Mouse (Mus musculus) forebrain, embryonic 10.5 days (tissue): ENCODE results near the gene Rpl27. TPM values are rescaled to one million over a fixed set of nuclear protein-coding genes. Genes with fewer than 3 reads are reported as not detected.
A peak's percentile ranks its signal among the peaks of the same experiment; 100 is the strongest.
"Not testable (repeated sequence)": the region's sequence is repeated elsewhere in the genome, so short reads cannot be mapped to it uniquely, and the experiment has no call there.

ENCODE experiments used
- DNase-seq: peaks from one replicate; pipeline ENCODE4 v3.0.0-alpha.2; 2017; ENCODE audit warnings: low spot score; ENCODE audit errors: extremely low spot score
- H3K27ac ChIP-seq: fragments of 300-500 bp; sonication (generic); 2 replicates; pipeline ENCODE4 v1.5.1; 2016; ENCODE audit warnings: mild to moderate bottlenecking
- H3K27me3 ChIP-seq: fragments of 300-500 bp; sonication (generic); 2 replicates; pipeline ENCODE4 v1.6.1; 2016; ENCODE audit warnings: mild to moderate bottlenecking; ENCODE audit not compliant: poor library complexity, severe bottlenecking
- H3K36me3 ChIP-seq: fragments of 300-500 bp; sonication (generic); replicated peaks from 2 replicates; pipeline ENCODE4 v1.6.1; 2016; ENCODE audit warnings: mild to moderate bottlenecking, moderate library complexity
- H3K4me1 ChIP-seq: fragments of 300-500 bp; sonication (generic); 2 replicates; pipeline ENCODE4 v1.6.1; 2016
- H3K4me3 ChIP-seq: fragments of 300-500 bp; sonication (generic); 2 replicates; pipeline ENCODE4 v1.5.1; 2016; ENCODE audit warnings: mild to moderate bottlenecking, moderate library complexity
- H3K9me3 ChIP-seq: fragments of 300-500 bp; sonication (generic); 2 replicates; pipeline ENCODE4 v1.6.1; 2016; ENCODE audit warnings: mild to moderate bottlenecking, moderate library complexity
- WGBS: fragments of 180-500 bp; shearing (Covaris S2); methylation state at CpG from one replicate; pipeline ENCODE4 v1.1.7; 2016; 5-methylcytosine and 5-hydroxymethylcytosine counted together
- microRNA-seq: library from miRNA; unstranded; fragments of <30 nt; microRNA quantifications from one replicate; pipeline ENCODE4, GENCODE M21; 2017
- polyA plus RNA-seq: library from polyadenylated mRNA; unstranded; fragments of >200 nt; fragmentation: Nextera tagmentation; extraction: Ambion mirVana; gene quantifications from 2 replicates; pipeline ENCODE4 v1.2.1, GENCODE M21; 2016

Rpl27 gene
- polyA plus RNA-seq, 1 experiment from 2014 or later, result 505 TPM

- WGBS, result 84% methylated on average over 4 of the region's 4 CpGs
- not testable (repeated sequence) for H3K4me3 ChIP-seq, H3K27ac ChIP-seq, H3K36me3 ChIP-seq, H3K27me3 ChIP-seq, DNase-seq, H3K9me3 ChIP-seq
- peaks cover 59% of the 10 kb centered on the region for H3K4me1 ChIP-seq
These were observed 34.3 kb downstream of the Rpl27 start for GRCm38 (mm10) chr11:101476361-101476760.

- no peak for DNase-seq
- Histone ChIP-seq H3K4me1 (peaks cover 52% of the 10 kb centered on the region), H3K36me3 (no peaks in the 10 kb centered on the region), H3K27ac (peak overlapping the region; percentile 85), H3K4me3 (peak overlapping the region; percentile 18; the same call in 1 of the 2 replicates), H3K9me3 (no peaks in the 10 kb centered on the region), H3K27me3 (no peaks in the 10 kb centered on the region)
- WGBS, result 56% methylated on average over 4 of the region's 4 CpGs
These were observed 35.1 kb downstream of the Rpl27 start for GRCm38 (mm10) chr11:101477194-101477551.

DNA sequence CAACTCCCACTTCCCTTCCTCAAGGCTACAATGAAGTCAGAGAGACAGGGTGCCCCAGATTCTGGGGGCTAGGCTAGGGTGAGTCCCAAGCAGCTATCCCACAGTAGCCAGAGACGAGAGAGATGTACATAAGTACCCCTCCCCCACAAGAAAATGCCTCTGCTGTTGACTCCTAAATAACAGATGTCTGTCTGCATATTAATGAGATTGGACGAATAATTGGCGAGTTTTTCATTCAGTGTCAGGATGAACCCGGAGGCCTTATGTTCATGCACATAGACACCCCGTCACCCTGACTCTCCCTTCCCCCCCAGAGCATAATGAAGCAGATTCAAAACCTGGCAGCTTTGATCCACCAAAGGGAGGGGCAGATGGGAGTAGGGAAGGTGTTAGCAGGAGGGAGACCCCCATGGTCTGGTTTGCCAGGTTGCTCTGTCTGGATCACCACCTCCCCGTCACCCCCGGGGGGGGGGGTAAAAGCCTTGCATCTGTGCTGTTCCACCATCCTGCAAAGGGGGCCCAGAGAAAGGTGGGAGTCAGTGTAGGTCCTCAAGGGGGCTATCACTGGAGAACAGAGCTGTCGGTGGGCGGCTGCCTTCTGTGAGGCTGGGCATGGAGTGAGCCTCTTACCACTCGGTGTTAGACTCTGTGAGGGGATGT, 35.6 kb downstream of the Rpl27 start:
- Histone ChIP-seq H3K36me3 (no peaks in the 10 kb centered on the region), H3K4me3 (peak overlapping the region; percentile 18; the same call in 1 of the 2 replicates), H3K9me3 (no peaks in the 10 kb centered on the region), H3K4me1 (peaks cover 47% of the 10 kb centered on the region), H3K27ac (peak overlapping the region; percentile 85), H3K27me3 (no peaks in the 10 kb centered on the region)
- no peak for DNase-seq
- WGBS, result 52% methylated on average over 10 of the region's 10 CpGs

GRCm38 (mm10) chr11:101479171-101479635, 37.1 kb downstream of the Rpl27 start:
- DNase-seq, result peak; percentile 65
- Histone ChIP-seq H3K27ac (peak overlapping the region; percentile 85), H3K9me3 (no peaks in the 10 kb centered on the region), H3K4me1 (peaks cover 50% of the 10 kb centered on the region), H3K4me3 (peak overlapping the region; percentile 41), H3K27me3 (no peaks in the 10 kb centered on the region), H3K36me3 (no peaks in the 10 kb centered on the region)
- WGBS, result 4% methylated on average over 18 of the region's 18 CpGs

- Histone ChIP-seq H3K4me3 (no peak overlapping the region), H3K27ac (peak overlapping the region; percentile 85; the same call in 1 of the 2 replicates), H3K27me3 (no peaks in the 10 kb centered on the region), H3K9me3 (no peaks in the 10 kb centered on the region), H3K36me3 (0 out of 2 replicates have a peak, but pooled peaks cover 3% of the 10 kb centered on the region), H3K4me1 (peaks cover 56% of the 10 kb centered on the region)
- 82% methylated on average over 6 of the region's 6 CpGs for WGBS
- no peak for DNase-seq
These were observed 38.8 kb downstream of the Rpl27 start for GRCm38 (mm10) chr11:101480912-101481311.

DNA sequence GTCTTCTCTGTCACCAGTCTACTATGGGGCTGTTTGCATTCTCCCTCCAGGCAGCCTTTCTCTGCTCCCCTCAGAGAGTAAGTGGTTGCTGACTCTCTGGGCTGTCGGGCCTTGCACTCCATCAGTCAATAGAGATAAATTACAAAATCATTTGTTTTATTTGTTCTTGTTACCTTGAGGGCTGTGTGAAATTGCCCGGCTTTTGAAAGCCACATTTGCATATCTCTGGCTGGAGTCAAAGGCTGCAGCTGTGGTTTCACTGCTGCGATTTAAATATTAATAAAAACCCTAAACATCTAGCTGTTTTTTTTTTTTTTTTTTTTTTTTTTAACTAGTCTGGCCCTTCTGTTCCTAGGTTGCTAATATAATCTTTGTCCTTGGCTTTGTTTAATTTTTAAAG, 41.7 kb downstream of the Rpl27 start:
- peaks cover 31% of the 10 kb centered on the region for H3K36me3 ChIP-seq
- peak overlapping the region; percentile 27; the same call in 1 of the 2 replicates for H3K27ac ChIP-seq
- no peaks in the 10 kb centered on the region for H3K9me3 ChIP-seq
- WGBS, result 52% methylated on average over 3 of the region's 3 CpGs
- H3K27me3 ChIP-seq, result no peaks in the 10 kb centered on the region
- no peak overlapping the region for H3K4me3 ChIP-seq
- no peak for DNase-seq
- peaks cover 39% of the 10 kb centered on the region for H3K4me1 ChIP-seq

DNA sequence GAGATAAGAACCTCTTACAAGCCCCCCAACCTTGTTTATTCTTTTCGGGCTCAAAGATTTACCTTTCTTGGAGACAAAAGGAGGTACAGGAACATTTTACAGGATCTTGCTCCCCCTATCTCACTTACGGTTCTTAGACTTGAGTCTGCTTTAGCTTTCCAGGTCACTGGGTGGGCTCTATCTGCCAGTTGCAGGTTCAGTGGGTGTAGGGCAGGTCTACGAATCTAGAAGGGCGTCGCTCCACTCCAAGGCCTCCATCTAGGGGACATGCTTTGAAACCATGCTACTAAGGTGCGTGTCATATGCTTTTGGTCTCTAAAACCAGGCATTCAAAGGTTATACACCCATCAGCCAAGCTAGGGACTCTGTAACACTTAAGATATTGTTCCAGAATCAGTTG, 42.1 kb downstream of the Rpl27 start:
- Histone ChIP-seq H3K36me3 (peaks cover 35% of the 10 kb centered on the region), H3K9me3 (no peaks in the 10 kb centered on the region), H3K4me3 (no peak overlapping the region), H3K27ac (0 out of 2 replicates have a peak overlapping the region, but pooled peaks have one; percentile 27), H3K4me1 (peaks cover 34% of the 10 kb centered on the region), H3K27me3 (no peaks in the 10 kb centered on the region)
- no peak for DNase-seq
- 79% methylated on average over 6 of the region's 6 CpGs for WGBS

DNA sequence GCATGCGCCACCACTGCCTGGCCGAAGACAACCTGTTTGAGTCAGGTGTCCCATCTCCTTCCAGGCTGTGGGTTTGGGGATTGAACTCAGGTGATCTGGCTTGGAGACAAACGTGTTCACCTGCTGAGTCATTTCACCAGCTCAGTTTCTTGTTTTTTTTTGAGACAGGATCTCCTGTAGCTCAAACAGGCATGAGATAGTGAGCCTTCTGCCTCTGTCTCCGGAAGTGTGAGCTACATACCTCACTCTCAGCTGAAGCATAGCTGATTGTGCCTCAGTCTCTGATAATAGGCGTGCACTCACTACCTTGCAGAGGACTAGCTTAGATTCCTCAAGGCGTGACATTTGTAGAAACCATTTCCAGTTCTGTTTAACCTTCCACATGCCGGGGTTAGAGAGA, 42.7 kb downstream of the Rpl27 start:
- Histone ChIP-seq H3K4me3 (no peak overlapping the region), H3K27ac (no peak overlapping the region), H3K9me3 (no peaks in the 10 kb centered on the region), H3K36me3 (peaks cover 41% of the 10 kb centered on the region), H3K27me3 (no peaks in the 10 kb centered on the region), H3K4me1 (peaks cover 29% of the 10 kb centered on the region)
- no peak for DNase-seq
- WGBS, result 90% methylated on average over 7 of the region's 7 CpGs

DNA sequence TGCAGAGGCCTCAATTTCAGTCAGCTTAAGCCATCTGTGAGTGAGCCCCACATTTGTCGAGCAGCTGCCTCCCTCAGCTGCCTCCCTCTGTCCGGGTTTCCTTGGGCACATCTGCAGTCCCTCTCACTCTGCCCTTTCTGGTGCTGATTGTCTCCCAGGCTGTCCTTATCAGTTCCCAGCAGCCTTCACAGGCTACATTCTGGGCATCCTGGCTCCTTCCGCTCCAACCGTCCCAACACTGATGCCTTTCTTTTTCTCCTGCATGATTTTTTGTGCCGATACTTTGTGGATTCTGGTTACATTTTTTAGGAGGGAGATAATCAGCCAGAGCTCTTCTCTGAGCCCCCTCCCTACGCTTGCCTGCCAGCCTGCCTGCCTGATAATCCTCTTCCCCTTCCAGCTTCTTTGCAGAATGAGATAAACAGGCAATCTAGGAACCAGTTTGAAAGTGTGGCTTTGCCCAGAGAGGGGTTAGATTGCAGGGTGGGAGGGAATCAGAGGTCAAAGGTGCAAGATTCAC, 43.5 kb downstream of the Rpl27 start:
- Histone ChIP-seq H3K27me3 (no peaks in the 10 kb centered on the region), H3K4me3 (no peak overlapping the region), H3K9me3 (no peaks in the 10 kb centered on the region), H3K36me3 (peaks cover 49% of the 10 kb centered on the region), H3K27ac (peak overlapping the region; percentile 68; the same call in 1 of the 2 replicates), H3K4me1 (peaks cover 21% of the 10 kb centered on the region)
- WGBS, result 55% methylated on average over 6 of the region's 6 CpGs
- no peak for DNase-seq

DNA sequence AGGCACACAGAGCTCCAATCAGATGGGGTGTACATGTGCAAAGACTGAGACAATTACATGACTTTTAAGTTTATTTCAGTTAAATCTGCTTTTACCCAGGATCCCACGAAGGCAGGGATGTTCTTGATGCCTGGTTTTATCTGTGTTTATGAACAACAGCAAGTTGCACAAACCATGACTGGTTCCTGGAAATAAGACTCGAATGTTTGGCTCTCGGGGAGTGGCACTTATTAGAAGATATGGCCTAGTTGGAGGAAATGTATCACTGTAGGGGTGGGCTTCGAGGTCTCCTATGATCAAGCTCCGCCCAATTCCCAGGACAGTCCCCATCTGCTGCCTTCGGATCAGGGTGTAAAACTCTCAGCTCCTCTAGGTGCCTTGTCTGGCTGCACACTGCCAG, 44.0 kb downstream of the Rpl27 start:
- WGBS, result 78% methylated on average over 6 of the region's 6 CpGs
- no peak for DNase-seq
- no peak overlapping the region for H3K27ac ChIP-seq
- peaks cover 54% of the 10 kb centered on the region for H3K36me3 ChIP-seq
- H3K27me3 ChIP-seq, result no peaks in the 10 kb centered on the region
- H3K4me1 ChIP-seq, result peaks cover 16% of the 10 kb centered on the region
- no peaks in the 10 kb centered on the region for H3K9me3 ChIP-seq
- H3K4me3 ChIP-seq, result no peak overlapping the region

Small RNAs within 50 kb of the gene (microRNA-seq; reads per million reads assigned to microRNA genes)
- not detected for gene Mir6929

Other genes with a start within 250 kb of the Rpl27 start
- gene Ezh1, start 215.8 kb upstream of the Rpl27 start, polyA plus RNA-seq, result 9.9 and 10.2 TPM in 2 replicates
- gene Ramp2, start 196.3 kb upstream of the Rpl27 start, polyA plus RNA-seq, result 54.8 and 57.3 TPM in 2 replicates
- gene Vps25, start 188.6 kb upstream of the Rpl27 start, polyA plus RNA-seq, result 128 and 129 TPM in 2 replicates
- gene Wnk4, start 181.7 kb upstream of the Rpl27 start, polyA plus RNA-seq, result 5.4 and 6.4 TPM in 2 replicates
- gene Cntd1, start 163.3 kb upstream of the Rpl27 start, polyA plus RNA-seq, result 0.77 and 1.0 TPM in 2 replicates
- gene Coa3, start 163.2 kb upstream of the Rpl27 start, polyA plus RNA-seq, result 186 and 194 TPM in 2 replicates
- gene Becn1, start 140.0 kb upstream of the Rpl27 start, polyA plus RNA-seq, result 144 and 154 TPM in 2 replicates
- 207 and 217 TPM in 2 replicates for gene Psme3, start 126.1 kb upstream of the Rpl27 start, polyA plus RNA-seq
- gene Aoc2, start 117.2 kb upstream of the Rpl27 start, polyA plus RNA-seq, result 2.1 and 2.5 TPM in 2 replicates
- gene Aoc3, start 111.7 kb upstream of the Rpl27 start, polyA plus RNA-seq, result not detected in 2 replicates
- not detected in 2 replicates for gene G6pc, start 74.7 kb upstream of the Rpl27 start, polyA plus RNA-seq
- gene Aarsd1, start 24.7 kb upstream of the Rpl27 start, polyA plus RNA-seq, result 109 and 115 TPM in 2 replicates
- gene Gm27029, start 17.5 kb upstream of the Rpl27 start, polyA plus RNA-seq, result 10.9 and 11.6 TPM in 2 replicates
- 20.9 and 21.4 TPM in 2 replicates for gene Rundc1, start 17.2 kb upstream of the Rpl27 start, polyA plus RNA-seq
- 2.3 and 3.8 TPM in 2 replicates for gene Ptges3l, start 17.0 kb upstream of the Rpl27 start, polyA plus RNA-seq
- 3.3 and 3.4 TPM in 2 replicates for gene Ifi35, start 6.1 kb downstream of the Rpl27 start, polyA plus RNA-seq
- gene Rnd2, start 22.7 kb downstream of the Rpl27 start, polyA plus RNA-seq, result 28.1 and 36.9 TPM in 2 replicates
- 24.9 and 28.5 TPM in 2 replicates for gene Vat1, start 23.9 kb downstream of the Rpl27 start, polyA plus RNA-seq
- gene Brca1, start 109.7 kb downstream of the Rpl27 start, polyA plus RNA-seq, result 26.2 and 27.4 TPM in 2 replicates
- gene Nbr1, start 109.9 kb downstream of the Rpl27 start, polyA plus RNA-seq, result 61.7 and 69.9 TPM in 2 replicates
- gene Tmem106a, start 139.9 kb downstream of the Rpl27 start, polyA plus RNA-seq, result 1.5 and 1.8 TPM in 2 replicates
- not detected in 2 replicates for gene Gm11634, start 157.0 kb downstream of the Rpl27 start, polyA plus RNA-seq
- gene Rdm1, start 184.9 kb downstream of the Rpl27 start, polyA plus RNA-seq, result 30.7 and 33.9 TPM in 2 replicates
- 2.4 and 3.1 TPM in 2 replicates for gene Arl4d, start 223.2 kb downstream of the Rpl27 start, polyA plus RNA-seq